Mouse (Mus musculus) fibroblast of lung, adult 2 months (primary cell): ENCODE measurements around the gene Ednrb.
A peak's percentile ranks its signal among the peaks of the same experiment; 100 is the strongest.
"Not testable (repeated sequence)": the region's sequence is repeated elsewhere in the genome, so short reads cannot be mapped to it uniquely, and the experiment has no call there.

Experiments used
- DNase-seq: peaks from one replicate; pipeline ENCODE4 v3.0.0-alpha.2; 2011; ENCODE audit warnings: low read depth

Ednrb gene

GRCm38 (mm10) chr14:103823501-103823900 is 20.7 kb downstream of the Ednrb start:
- no peak for DNase-seq

GRCm38 (mm10) chr14:103822590-103822989 is 21.6 kb downstream of the Ednrb start:
- DNase-seq, result no peak

GRCm38 (mm10) chr14:103816637-103817308 is 27.4 kb downstream of the Ednrb start:
- DNase-seq, result no peak

GRCm38 (mm10) chr14:103815542-103815941 is 28.7 kb downstream of the Ednrb start:
- DNase-seq, result no peak

- DNase-seq, result no peak
Measured at GRCm38 (mm10) chr14:103814015-103814691, 30.0 kb downstream of the Ednrb start.

- no peak for DNase-seq
Measured at GRCm38 (mm10) chr14:103813246-103813645, 31.0 kb downstream of the Ednrb start.

- DNase-seq, result no peak
Measured at GRCm38 (mm10) chr14:103811291-103811690, 32.9 kb downstream of the Ednrb start.

GRCm38 (mm10) chr14:103803907-103804659 is 40.1 kb downstream of the Ednrb start:
- no peak for DNase-seq

GRCm38 (mm10) chr14:103797123-103797522 is 47.1 kb downstream of the Ednrb start:
- no peak for DNase-seq

- DNase-seq, result no peak
Measured at GRCm38 (mm10) chr14:103795591-103795990, 48.6 kb downstream of the Ednrb start.

- DNase-seq, result no peak
Measured at GRCm38 (mm10) chr14:103793409-103793808, 50.8 kb downstream of the Ednrb start.

GRCm38 (mm10) chr14:103792726-103793125 is 51.5 kb downstream of the Ednrb start:
- no peak for DNase-seq

- no peak for DNase-seq
Measured at GRCm38 (mm10) chr14:103787547-103787946, 56.7 kb downstream of the Ednrb start.

GRCm38 (mm10) chr14:103785096-103785965 is 58.9 kb downstream of the Ednrb start:
- DNase-seq, result no peak

GRCm38 (mm10) chr14:103780336-103780735 is 63.9 kb downstream of the Ednrb start:
- DNase-seq, result not testable (repeated sequence)

- DNase-seq, result no peak
Measured at GRCm38 (mm10) chr14:103779276-103779675, 64.9 kb downstream of the Ednrb start.

- peak; percentile 13 for DNase-seq
Measured at GRCm38 (mm10) chr14:103778533-103779151, 65.6 kb downstream of the Ednrb start.

- peak; percentile 12 for DNase-seq
Measured at GRCm38 (mm10) chr14:103778009-103778431, 66.2 kb downstream of the Ednrb start.

GRCm38 (mm10) chr14:103777386-103777785 is 66.8 kb downstream of the Ednrb start:
- DNase-seq, result no peak

GRCm38 (mm10) chr14:103769319-103770245 is 74.6 kb downstream of the Ednrb start:
- DNase-seq, result no peak
